Mouse (Mus musculus) stomach, embryonic 14.5 days (tissue): ENCODE measurements at regions not wholly inside any gene's neighbourhood (a gene's known extent, or its start where the extent isn't known, plus 50 kb on each side); places are given as distances from the start of the nearest gene placed in this dataset.

ENCODE experiments used
- ATAC-seq: fragments of 200-750 bp; cut with Nextera tagmentation; 2 replicates; pipeline ENCODE4 v1.8.0; 2017; ENCODE audit warnings: low read depth, moderate TSS enrichment; ENCODE audit not compliant: insufficient number of reproducible peaks, insufficient read depth, low FRiP score
- H3K27ac ChIP-seq: fragments of 300-500 bp; sonication (generic); 2 replicates; pipeline ENCODE4 v1.5.1; 2014; ENCODE audit warnings: mild to moderate bottlenecking, low read length, moderate library complexity, mixed read lengths
- H3K27me3 ChIP-seq: fragments of 300-500 bp; sonication (generic); 2 replicates; pipeline ENCODE4 v1.6.1; 2014; ENCODE audit warnings: low read length, control low read depth, mixed read lengths; ENCODE audit not compliant: control insufficient read depth, insufficient read depth
- H3K36me3 ChIP-seq: fragments of 300-500 bp; sonication (generic); 2 replicates; pipeline ENCODE4 v1.6.1; 2014; ENCODE audit warnings: mild to moderate bottlenecking, control low read depth, low read length, moderate library complexity, mixed read lengths; ENCODE audit not compliant: control insufficient read depth, insufficient read depth
- H3K4me1 ChIP-seq: fragments of 300-500 bp; sonication (generic); 2 replicates; pipeline ENCODE4 v1.6.1; 2014; ENCODE audit warnings: low read length, control low read depth, mixed read lengths; ENCODE audit not compliant: control insufficient read depth, insufficient read depth
- H3K4me2 ChIP-seq: fragments of 300-500 bp; sonication (generic); replicated peaks from 2 replicates; pipeline ENCODE4 v1.6.1; 2014; ENCODE audit warnings: low read depth, low read length, control low read depth
- H3K4me3 ChIP-seq: fragments of 300-500 bp; sonication (generic); 2 replicates; pipeline ENCODE4 v1.5.1; 2014; ENCODE audit warnings: low read depth, low read length, control low read depth
- H3K9ac ChIP-seq: fragments of 300-500 bp; sonication (generic); replicated peaks from 2 replicates; pipeline ENCODE4 v1.6.1; 2014; ENCODE audit warnings: low read depth, mild to moderate bottlenecking, control low read depth, low read length, moderate library complexity, mixed read lengths
- H3K9me3 ChIP-seq: fragments of 300-500 bp; sonication (generic); 2 replicates; pipeline ENCODE4 v1.6.1; 2016; ENCODE audit warnings: low read depth, low read length, control low read depth; ENCODE audit not compliant: control insufficient read depth
- WGBS: fragments of 180-500 bp; shearing (Covaris S2); extraction: QIAGEN DNeasy Blood & Tissue Kit; methylation state at CpG from one replicate; pipeline ENCODE4 v1.1.7; 2014; 5-methylcytosine and 5-hydroxymethylcytosine counted together

- WGBS: 75% methylated on average over 14 of the region's 14 CpGs
- ATAC-seq: no peak
Observed at GRCm38 (mm10) chr2:169233151-169234123, 278.1 kb upstream of the Zfp64 start.

GRCm38 (mm10) chr2:169222264-169222663, 266.9 kb upstream of the Zfp64 start:
- H3K27me3 ChIP-seq: no peaks in the 10 kb centered on the region
- ATAC-seq: no peak
- no peak overlapping the region for H3K4me3 ChIP-seq
- no peaks in the 10 kb centered on the region for H3K36me3 ChIP-seq
- WGBS: 78% methylated on average over 8 of the region's 8 CpGs
- H3K27ac ChIP-seq: no peak overlapping the region
- no peaks in the 10 kb centered on the region for H3K9me3 ChIP-seq
- no peak overlapping the region for H3K4me2 ChIP-seq
- H3K4me1 ChIP-seq: no peaks in the 10 kb centered on the region
- no peak overlapping the region for H3K9ac ChIP-seq

More at GRCm38 (mm10) chr2:169233151-169234123, 278.1 kb upstream of the Zfp64 start:
- no peaks in the 10 kb centered on the region for H3K27me3 ChIP-seq
- H3K9me3 ChIP-seq: no peaks in the 10 kb centered on the region
- H3K4me1 ChIP-seq: peaks cover 6% of the 10 kb centered on the region; the same call in 1 of the 2 replicates
- no peak overlapping the region for H3K27ac ChIP-seq
- no peak overlapping the region for H3K4me3 ChIP-seq
- H3K36me3 ChIP-seq: no peaks in the 10 kb centered on the region
- H3K9ac ChIP-seq: no peak overlapping the region
- no peak overlapping the region for H3K4me2 ChIP-seq

DNA sequence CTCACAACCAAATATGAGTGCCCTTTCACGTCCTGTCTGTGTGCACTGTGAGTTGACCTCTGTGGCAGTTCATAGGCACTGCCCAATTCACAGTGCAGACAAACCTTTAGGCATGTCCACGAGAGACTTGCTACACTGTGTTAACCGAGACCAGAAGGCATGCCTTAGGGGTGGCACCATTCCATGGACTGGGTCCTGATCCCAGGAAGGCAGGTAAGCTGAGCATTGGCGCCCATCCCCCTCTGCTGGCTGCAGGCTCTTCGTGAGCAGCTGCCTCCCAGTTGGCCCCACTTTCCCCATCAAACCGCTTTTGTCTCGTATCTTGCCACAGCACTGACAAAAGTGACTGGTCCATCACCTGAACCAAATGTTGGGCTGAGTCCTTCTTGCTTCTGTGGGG, 265.8 kb upstream of the Zfp64 start:
- no peaks in the 10 kb centered on the region for H3K27me3 ChIP-seq
- H3K9me3 ChIP-seq: no peaks in the 10 kb centered on the region
- no peak overlapping the region for H3K27ac ChIP-seq
- H3K9ac ChIP-seq: no peak overlapping the region
- no peak overlapping the region for H3K4me3 ChIP-seq
- no peaks in the 10 kb centered on the region for H3K36me3 ChIP-seq
- 77% methylated on average over 7 of the region's 7 CpGs for WGBS
- no peaks in the 10 kb centered on the region for H3K4me1 ChIP-seq
- ATAC-seq: no peak
- H3K4me2 ChIP-seq: no peak overlapping the region

DNA sequence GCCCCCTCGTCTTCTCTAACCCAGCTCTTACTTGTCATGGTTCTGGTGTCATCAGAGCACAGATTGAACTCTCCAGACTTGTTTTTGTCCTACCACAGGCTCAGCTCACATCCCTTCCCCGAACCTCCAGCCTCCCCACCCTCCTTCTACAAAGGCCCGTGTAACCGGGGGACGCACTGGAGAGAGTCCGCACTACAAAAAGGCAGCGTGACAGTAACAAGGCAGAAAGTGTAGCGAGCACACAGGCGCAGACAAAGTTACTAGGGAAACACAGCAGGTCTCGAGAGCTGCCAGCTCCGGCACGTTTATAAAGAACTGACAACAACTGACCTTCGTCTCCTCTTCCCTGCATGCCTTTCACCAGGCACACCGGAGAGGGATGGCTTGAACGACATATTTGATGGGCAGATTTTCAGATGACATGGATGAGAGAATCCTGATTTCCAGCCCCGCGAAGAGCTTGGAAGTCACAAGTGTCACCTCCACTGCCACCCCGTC, 260.2 kb upstream of the Zfp64 start:
- Histone ChIP-seq H3K27me3 (no peaks in the 10 kb centered on the region), H3K4me3 (no peak overlapping the region), H3K4me1 (no peaks in the 10 kb centered on the region), H3K36me3 (no peaks in the 10 kb centered on the region), H3K9me3 (no peaks in the 10 kb centered on the region), H3K9ac (no peak overlapping the region), H3K4me2 (no peak overlapping the region), H3K27ac (no peak overlapping the region)
- WGBS: 78% methylated on average over 18 of the region's 18 CpGs
- no peak for ATAC-seq

DNA sequence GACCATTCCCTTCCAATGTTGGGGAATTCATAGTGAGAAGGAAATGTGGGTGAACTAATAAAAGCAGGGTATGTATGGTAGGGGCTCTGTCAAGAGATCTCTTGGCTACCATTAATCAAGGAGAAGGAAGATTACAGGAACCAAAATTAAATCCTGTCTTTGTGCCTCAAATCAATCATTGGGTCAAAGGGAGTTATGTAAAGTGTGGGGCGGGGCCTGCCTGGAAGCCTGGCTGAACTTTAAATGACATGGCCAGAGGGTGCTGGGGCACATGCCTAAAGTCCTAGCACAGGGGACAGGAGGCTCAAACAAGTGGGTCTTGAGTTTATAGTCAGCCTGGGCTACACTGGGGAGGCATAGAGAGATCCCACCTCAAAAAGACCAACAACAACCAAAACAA, 259.0 kb upstream of the Zfp64 start:
- Histone ChIP-seq H3K4me1 (no peaks in the 10 kb centered on the region), H3K27me3 (no peaks in the 10 kb centered on the region), H3K4me2 (no peak overlapping the region), H3K4me3 (no peak overlapping the region), H3K36me3 (no peaks in the 10 kb centered on the region), H3K9ac (no peak overlapping the region), H3K9me3 (no peaks in the 10 kb centered on the region), H3K27ac (no peak overlapping the region)
- 73% methylated on average over 1 of the region's 1 CpGs for WGBS
- no peak for ATAC-seq

GRCm38 (mm10) chr2:169213314-169213713, 257.9 kb upstream of the Zfp64 start:
- Histone ChIP-seq H3K27me3 (no peaks in the 10 kb centered on the region), H3K27ac (no peak overlapping the region), H3K9ac (no peak overlapping the region), H3K9me3 (no peaks in the 10 kb centered on the region), H3K36me3 (no peaks in the 10 kb centered on the region), H3K4me2 (no peak overlapping the region), H3K4me3 (no peak overlapping the region), H3K4me1 (no peaks in the 10 kb centered on the region)
- ATAC-seq: no peak
- 58% methylated on average over 10 of the region's 10 CpGs for WGBS

DNA sequence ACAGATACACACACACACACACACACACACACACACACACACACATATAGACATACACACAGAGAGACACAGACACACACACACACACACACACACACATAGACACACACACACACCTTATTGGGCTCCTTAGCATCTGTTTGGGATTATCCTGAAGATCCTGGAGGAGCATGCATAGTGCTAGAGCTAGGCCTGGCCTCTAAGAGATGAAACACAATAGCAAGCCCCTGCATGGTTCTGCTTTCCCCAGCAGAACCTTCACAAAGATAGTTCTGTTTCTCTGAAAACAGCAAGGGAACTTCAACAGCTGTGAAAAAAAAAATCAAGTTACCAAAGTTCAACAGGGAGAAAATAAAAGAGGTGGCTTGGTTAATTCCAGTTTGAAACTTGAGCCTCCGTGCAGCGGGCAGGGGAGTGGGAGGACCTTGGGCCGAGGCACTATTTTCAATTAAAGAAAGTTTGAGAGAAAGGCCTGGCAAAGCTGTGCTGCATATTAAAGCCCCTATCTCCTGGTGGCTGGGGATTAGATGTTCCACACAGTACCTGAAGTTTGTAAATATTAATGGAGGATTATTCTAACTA, 257.4 kb upstream of the Zfp64 start:
- Histone ChIP-seq H3K4me3 (no peak overlapping the region), H3K27ac (no peak overlapping the region), H3K4me2 (no peak overlapping the region), H3K9ac (no peak overlapping the region), H3K36me3 (no peaks in the 10 kb centered on the region), H3K27me3 (no peaks in the 10 kb centered on the region), H3K4me1 (no peaks in the 10 kb centered on the region), H3K9me3 (no peaks in the 10 kb centered on the region)
- WGBS: 12% methylated on average over 3 of the region's 3 CpGs
- ATAC-seq: no peak

GRCm38 (mm10) chr2:169204254-169204752, 248.9 kb upstream of the Zfp64 start:
- 15% methylated on average over 19 of the region's 19 CpGs for WGBS
- H3K9me3 ChIP-seq: no peaks in the 10 kb centered on the region
- peaks cover 4% of the 10 kb centered on the region; the same call in 1 of the 2 replicates for H3K4me1 ChIP-seq
- ATAC-seq: no peak
- peak overlapping the region; percentile 14 for H3K4me2 ChIP-seq
- H3K9ac ChIP-seq: no peak overlapping the region
- no peak overlapping the region for H3K27ac ChIP-seq
- no peaks in the 10 kb centered on the region for H3K36me3 ChIP-seq
- H3K4me3 ChIP-seq: no peak overlapping the region
- H3K27me3 ChIP-seq: no peaks in the 10 kb centered on the region
